Mouse (Mus musculus) 3134 (cell line): ENCODE results near the gene Myadml2.

Experiments
- DNase-seq: peaks from one replicate; pipeline ENCODE4 v3.0.0-alpha.2; 2011; ENCODE audit warnings: low spot score; ENCODE audit not compliant: insufficient read length; ENCODE audit errors: extremely low read depth

Myadml2 gene

GRCm38 (mm10) chr11:120662759-120663158, 14.8 kb upstream of the Myadml2 start:
- DNase-seq, result no peak

- DNase-seq, result no peak
Observed at GRCm38 (mm10) chr11:120661076-120661460, 13.1 kb upstream of the Myadml2 start, which contains the start of gene Notum. Notum (minus strand) TSS chr11:120661175.

- peak; percentile 60 for DNase-seq
Observed at GRCm38 (mm10) chr11:120660301-120661075, 12.5 kb upstream of the Myadml2 start.

- DNase-seq, result peak; percentile 55
Observed at GRCm38 (mm10) chr11:120659509-120660300, 11.7 kb upstream of the Myadml2 start.

GRCm38 (mm10) chr11:120658876-120659410, 11.0 kb upstream of the Myadml2 start:
- peak; percentile 83 for DNase-seq

- no peak for DNase-seq
Observed at GRCm38 (mm10) chr11:120657301-120657700, 9.3 kb upstream of the Myadml2 start.

GRCm38 (mm10) chr11:120654741-120655140, 6.8 kb upstream of the Myadml2 start:
- DNase-seq, result no peak

GRCm38 (mm10) chr11:120651872-120652271, 3.9 kb upstream of the Myadml2 start:
- DNase-seq, result no peak

- no peak for DNase-seq
Observed at GRCm38 (mm10) chr11:120647047-120647830, 719 bp downstream of the Myadml2 start.

- DNase-seq, result peak; percentile 97
Observed at GRCm38 (mm10) chr11:120643601-120643987, 4.4 kb downstream of the Myadml2 start, which contains the start of gene Pycr1. Pycr1 (minus strand) TSS chr11:120643769.

GRCm38 (mm10) chr11:120642939-120643600, 4.9 kb downstream of the Myadml2 start:
- no peak for DNase-seq

GRCm38 (mm10) chr11:120641869-120642268, 6.1 kb downstream of the Myadml2 start:
- DNase-seq, result no peak

- no peak for DNase-seq
Observed at GRCm38 (mm10) chr11:120641255-120641654, 6.7 kb downstream of the Myadml2 start.

GRCm38 (mm10) chr11:120634810-120635209, 13.1 kb downstream of the Myadml2 start:
- no peak for DNase-seq

GRCm38 (mm10) chr11:120633520-120634343, 14.2 kb downstream of the Myadml2 start, which contains the start of gene Mafg:
Mafg (minus strand) TSS chr11:120633600.
- peak; percentile 99 for DNase-seq

- DNase-seq, result peak; percentile 89
Observed at GRCm38 (mm10) chr11:120632559-120633519, 15.1 kb downstream of the Myadml2 start.

GRCm38 (mm10) chr11:120631726-120632448, 16.1 kb downstream of the Myadml2 start:
- DNase-seq, result no peak
